Mouse (Mus musculus) heart, embryonic 13.5 days (tissue): ENCODE measurements at regions not wholly inside any gene's neighbourhood (a gene's known extent, or its start where the extent isn't known, plus 50 kb on each side); places are given as distances from the start of the nearest gene placed in this dataset.

Source experiments
- ATAC-seq: fragments of 200-750 bp; cut with Nextera tagmentation; 2 replicates; pipeline ENCODE4 v1.8.0; 2017; ENCODE audit warnings: moderate TSS enrichment; ENCODE audit not compliant: insufficient number of reproducible peaks, low FRiP score, low TSS enrichment; ENCODE audit errors: extremely low read depth
- H3K27ac ChIP-seq: fragments of 300-500 bp; sonication (generic); replicated peaks from 2 replicates; pipeline ENCODE4 v1.5.1; 2015; ENCODE audit warnings: moderate library complexity, mild to moderate bottlenecking, inconsistent platforms
- H3K27me3 ChIP-seq: fragments of 300-500 bp; sonication (generic); replicated peaks from 2 replicates; pipeline ENCODE4 v1.6.1; 2015; ENCODE audit warnings: mild to moderate bottlenecking, inconsistent platforms
- H3K36me3 ChIP-seq: fragments of 300-500 bp; sonication (generic); 2 replicates; pipeline ENCODE4 v1.6.1; 2015; ENCODE audit warnings: mild to moderate bottlenecking, inconsistent platforms
- H3K4me1 ChIP-seq: fragments of 300-500 bp; sonication (generic); 2 replicates; pipeline ENCODE4 v1.6.1; 2015; ENCODE audit warnings: inconsistent platforms
- H3K4me2 ChIP-seq: fragments of 300-500 bp; sonication (generic); 2 replicates; pipeline ENCODE4 v1.6.1; 2015; ENCODE audit warnings: inconsistent platforms, mild to moderate bottlenecking, moderate library complexity
- H3K4me3 ChIP-seq: fragments of 300-500 bp; sonication (generic); 2 replicates; pipeline ENCODE4 v1.5.1; 2015; ENCODE audit warnings: moderate library complexity, mild to moderate bottlenecking, inconsistent platforms
- H3K9ac ChIP-seq: fragments of 300-500 bp; sonication (generic); 2 replicates; pipeline ENCODE4 v1.6.1; 2015; ENCODE audit warnings: inconsistent platforms, mild to moderate bottlenecking, moderate library complexity
- H3K9me3 ChIP-seq: fragments of 300-500 bp; sonication (generic); 2 replicates; pipeline ENCODE4 v1.6.1; 2016; ENCODE audit warnings: inconsistent platforms
- WGBS: fragments of 180-500 bp; shearing (Covaris S2); methylation state at CpG from one replicate; pipeline ENCODE4 v1.1.7; 2015; ENCODE audit warnings: mixed read lengths; 5-methylcytosine and 5-hydroxymethylcytosine counted together

DNA sequence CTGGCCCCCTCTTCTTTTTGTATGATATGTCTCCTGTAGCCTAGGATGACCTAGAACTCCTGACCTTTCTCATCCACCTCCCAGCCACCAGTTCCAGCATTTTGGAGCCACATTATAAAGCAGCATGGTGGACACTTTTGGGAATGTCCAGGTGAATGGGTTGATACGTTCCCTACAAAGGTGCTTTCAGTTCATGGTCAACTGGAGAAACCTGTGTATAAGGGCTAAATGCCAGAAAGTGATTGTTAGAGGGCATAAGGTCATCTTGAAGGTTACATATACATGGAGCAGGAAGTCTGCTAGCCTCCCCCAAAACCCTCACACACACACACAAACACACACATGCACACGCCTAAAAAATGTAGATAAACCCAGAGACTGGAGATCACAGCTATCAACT, 86.1 kb upstream of the Tbx3 start:
- no peak overlapping the region for H3K4me3 ChIP-seq
- WGBS = 72% methylated on average over 2 of the region's 2 CpGs

DNA sequence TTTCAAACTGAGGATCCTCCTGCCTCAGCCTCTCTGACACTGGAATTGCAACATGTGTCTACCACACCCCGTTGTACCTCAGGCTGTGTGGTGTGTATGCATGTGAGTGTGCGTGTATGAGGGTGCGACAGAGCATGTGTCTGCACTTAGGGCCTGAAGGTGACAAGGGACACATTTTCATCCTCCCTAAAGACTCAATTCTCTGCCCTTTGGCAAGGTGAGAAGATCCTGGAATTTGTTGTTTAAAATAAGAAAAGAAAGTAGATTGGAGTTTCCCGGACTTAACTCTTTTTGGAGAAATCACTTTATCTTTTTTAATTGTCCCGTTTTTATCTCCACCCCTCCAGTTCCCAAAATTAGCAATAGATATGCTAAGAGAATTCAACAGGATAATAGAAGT, 85.6 kb upstream of the Tbx3 start:
- Histone ChIP-seq H3K9ac (no peak overlapping the region), H3K4me2 (no peak overlapping the region), H3K4me3 (no peak overlapping the region), H3K27me3 (0 out of 2 replicates have a peak, but pooled peaks cover 3% of the 10 kb centered on the region), H3K9me3 (no peaks in the 10 kb centered on the region), H3K36me3 (no peaks in the 10 kb centered on the region), H3K4me1 (peaks cover 29% of the 10 kb centered on the region), H3K27ac (no peak overlapping the region)
- no peak for ATAC-seq
- 68% methylated on average over 5 of the region's 5 CpGs for WGBS

More for the DNA sequence above, 86.1 kb upstream of the Tbx3 start:
- Histone ChIP-seq H3K27ac (no peak overlapping the region), H3K9ac (no peak overlapping the region), H3K4me2 (no peak overlapping the region), H3K4me1 (peaks cover 32% of the 10 kb centered on the region), H3K9me3 (no peaks in the 10 kb centered on the region), H3K36me3 (no peaks in the 10 kb centered on the region), H3K27me3 (no peaks in the 10 kb centered on the region)
- ATAC-seq = no peak

DNA sequence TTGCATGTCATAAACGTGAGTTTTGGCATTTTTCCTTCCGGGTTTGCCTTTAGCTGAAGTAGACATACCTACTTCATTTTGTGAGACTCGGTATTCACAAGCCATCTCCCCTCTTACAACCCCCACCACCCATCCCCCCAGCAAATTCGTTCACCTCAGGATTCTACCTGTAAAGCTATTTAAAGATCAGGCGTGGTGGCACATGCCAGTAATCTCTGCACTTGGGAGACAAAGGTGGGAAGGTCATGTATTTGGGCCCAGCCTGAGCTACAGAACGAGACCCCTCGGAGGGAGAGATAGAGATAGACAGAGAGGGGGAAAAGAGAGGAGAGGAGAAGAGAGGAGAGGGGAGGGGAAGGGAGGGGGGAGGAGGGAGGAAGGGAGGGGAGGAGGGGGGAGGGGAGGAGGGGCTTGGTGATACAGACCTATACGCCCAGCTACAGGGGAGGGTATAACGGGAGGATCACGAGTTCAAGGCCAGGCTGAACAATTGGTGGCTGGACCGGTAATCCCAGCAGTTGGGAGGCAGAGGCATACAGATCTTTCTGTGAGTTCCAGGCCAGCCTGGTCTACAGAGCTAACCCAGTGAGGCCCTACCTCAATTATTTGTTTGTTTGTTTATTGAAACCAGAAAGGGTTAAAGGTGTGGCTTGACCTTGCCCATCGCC, 83.9 kb upstream of the Tbx3 start:
- H3K9ac ChIP-seq = no peak overlapping the region
- ATAC-seq = no peak
- 66% methylated on average over 12 of the region's 12 CpGs for WGBS
- no peak overlapping the region for H3K27ac ChIP-seq
- H3K27me3 ChIP-seq = peaks cover 4% of the 10 kb centered on the region; the same call in 1 of the 2 replicates
- no peak overlapping the region for H3K4me2 ChIP-seq
- H3K4me3 ChIP-seq = no peak overlapping the region
- peaks cover 22% of the 10 kb centered on the region for H3K4me1 ChIP-seq
- H3K9me3 ChIP-seq = no peaks in the 10 kb centered on the region
- no peaks in the 10 kb centered on the region for H3K36me3 ChIP-seq

DNA sequence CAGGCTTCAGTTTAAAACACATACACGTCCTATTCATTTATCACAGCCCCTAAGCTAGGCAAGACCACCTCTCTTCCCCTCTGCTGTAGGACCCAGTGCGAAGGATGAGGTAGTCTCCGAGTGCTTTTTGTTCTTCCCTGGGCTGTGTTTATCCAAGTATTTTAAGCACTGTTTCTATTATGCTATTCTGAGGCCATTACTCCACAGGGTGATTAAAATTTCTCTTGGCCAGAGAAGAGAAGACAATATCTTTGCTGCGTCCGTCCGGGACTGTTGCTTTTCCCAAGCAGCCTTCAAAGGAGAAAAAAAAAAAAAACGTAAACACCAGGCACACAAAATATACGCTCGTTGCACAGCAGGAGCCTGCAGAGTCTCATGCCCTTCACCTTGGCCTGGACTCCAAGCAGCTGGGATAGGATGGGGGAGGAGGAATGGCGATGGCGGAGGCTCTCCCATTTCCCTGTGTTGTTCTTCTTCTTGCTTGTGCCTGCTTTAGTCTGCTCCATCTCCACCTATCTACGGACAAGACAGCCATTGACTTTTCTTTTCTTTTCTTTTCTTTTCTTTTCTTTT, 83.1 kb upstream of the Tbx3 start:
- H3K4me3 ChIP-seq = no peak overlapping the region
- H3K27me3 ChIP-seq = peaks cover 10% of the 10 kb centered on the region; the same call in 1 of the 2 replicates
- H3K4me1 ChIP-seq = peaks cover 22% of the 10 kb centered on the region
- ATAC-seq = no peak
- H3K27ac ChIP-seq = no peak overlapping the region
- WGBS = 41% methylated on average over 12 of the region's 12 CpGs
- no peaks in the 10 kb centered on the region for H3K9me3 ChIP-seq
- no peak overlapping the region for H3K4me2 ChIP-seq
- H3K36me3 ChIP-seq = no peaks in the 10 kb centered on the region
- no peak overlapping the region for H3K9ac ChIP-seq

DNA sequence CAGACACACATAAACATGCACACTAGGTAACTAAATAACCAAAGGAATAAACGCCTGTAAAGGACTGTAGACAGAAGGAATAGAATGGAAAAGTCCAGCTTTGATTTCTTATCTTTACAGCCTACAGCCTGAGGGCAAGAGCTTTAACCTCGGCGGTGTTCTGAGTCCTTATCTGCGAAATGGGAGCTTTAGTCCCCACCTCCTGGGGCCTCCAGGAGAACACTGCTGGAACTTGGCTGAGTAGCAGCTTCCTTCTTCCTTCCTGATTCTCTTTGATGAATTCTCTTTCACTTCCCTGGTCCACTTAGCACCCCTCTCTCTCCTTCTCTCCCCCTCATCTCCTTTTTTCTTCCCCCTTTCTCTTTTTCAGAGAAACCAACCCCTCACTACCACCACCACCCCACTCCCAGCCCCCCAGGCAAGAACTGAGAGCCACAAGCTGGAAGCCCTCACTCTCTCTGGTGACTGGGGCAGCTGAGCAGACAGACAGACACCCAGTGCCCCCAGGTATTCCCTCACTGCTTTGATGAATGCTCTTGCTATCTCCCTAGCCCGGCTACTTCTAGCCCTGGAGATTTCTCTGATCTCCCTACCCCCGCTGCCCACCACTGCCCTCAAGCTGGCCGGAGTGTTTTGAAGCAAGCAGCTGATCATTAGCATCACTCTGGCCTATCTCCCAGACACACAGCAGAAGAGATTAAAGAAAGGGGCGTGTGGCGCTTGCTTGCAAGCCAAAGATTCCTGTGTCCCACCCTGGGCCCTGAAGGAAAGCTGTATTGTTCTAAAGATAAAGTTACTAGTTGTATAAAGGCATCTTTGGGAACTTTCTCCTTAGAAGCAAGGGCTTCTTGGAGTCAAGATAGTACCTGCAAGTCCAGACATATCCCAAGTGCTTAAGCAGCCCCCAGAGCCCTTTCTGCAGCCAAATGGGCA, 81.9 kb upstream of the Tbx3 start:
- H3K4me3 ChIP-seq = no peak overlapping the region
- H3K27me3 ChIP-seq = peaks cover 10% of the 10 kb centered on the region; the same call in 1 of the 2 replicates
- H3K9ac ChIP-seq = 0 out of 2 replicates have a peak overlapping the region, but pooled peaks have one; percentile 14
- H3K36me3 ChIP-seq = no peaks in the 10 kb centered on the region
- no peak overlapping the region for H3K4me2 ChIP-seq
- no peaks in the 10 kb centered on the region for H3K9me3 ChIP-seq
- ATAC-seq = no peak
- H3K27ac ChIP-seq = no peak overlapping the region
- peaks cover 22% of the 10 kb centered on the region for H3K4me1 ChIP-seq
- WGBS = 9% methylated on average over 9 of the region's 9 CpGs

DNA sequence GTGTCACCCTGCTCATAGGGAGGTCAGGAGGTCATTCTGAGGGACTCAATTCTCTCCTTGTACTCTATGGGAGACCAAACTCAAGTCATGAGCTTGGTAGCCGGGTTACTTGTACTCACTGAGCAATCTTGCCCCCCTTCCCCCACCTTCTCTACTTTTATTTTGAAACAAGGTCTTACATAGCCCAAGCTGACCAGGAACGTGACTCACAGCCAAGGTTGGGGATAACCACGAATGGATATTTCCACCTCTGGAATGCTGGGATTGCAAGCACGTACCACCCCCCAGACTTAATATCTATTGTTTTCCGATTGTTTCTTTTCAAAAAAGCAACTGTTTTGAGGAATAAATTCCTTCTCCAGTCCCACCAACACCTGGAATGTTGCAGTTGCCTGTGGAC, 79.2 kb upstream of the Tbx3 start:
- H3K4me2 ChIP-seq = no peak overlapping the region

DNA sequence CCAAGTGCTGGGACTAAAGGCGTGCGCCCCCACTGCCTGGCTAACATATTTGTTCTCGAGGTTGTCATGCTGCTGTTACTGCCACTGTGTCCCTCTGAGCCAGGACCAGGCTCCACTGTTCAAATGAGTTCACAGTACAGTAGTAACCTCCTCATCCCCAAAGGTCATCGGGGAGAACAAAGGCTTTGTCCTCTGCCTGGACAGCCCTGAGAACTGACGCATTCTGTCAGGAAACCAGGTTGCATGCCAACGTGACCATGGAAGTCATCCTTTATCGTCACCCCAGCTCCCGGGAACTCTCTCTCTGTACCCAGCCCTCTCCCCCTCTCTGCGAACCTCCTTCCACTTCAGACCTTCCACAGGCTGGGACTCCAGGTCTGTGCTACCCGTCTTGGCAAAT, 77.6 kb upstream of the Tbx3 start:
- H3K4me3 ChIP-seq = no peak overlapping the region
- peaks cover 11% of the 10 kb centered on the region; the same call in 1 of the 2 replicates for H3K27me3 ChIP-seq
- no peak overlapping the region for H3K4me2 ChIP-seq
- no peak overlapping the region for H3K27ac ChIP-seq
- no peak overlapping the region for H3K9ac ChIP-seq
- 72% methylated on average over 10 of the region's 10 CpGs for WGBS
- H3K4me1 ChIP-seq = peaks cover 13% of the 10 kb centered on the region
- no peaks in the 10 kb centered on the region for H3K9me3 ChIP-seq
- H3K36me3 ChIP-seq = no peaks in the 10 kb centered on the region
- ATAC-seq = no peak

More for the DNA sequence above, 79.2 kb upstream of the Tbx3 start:
- H3K4me3 ChIP-seq = no peak overlapping the region
- peaks cover 22% of the 10 kb centered on the region for H3K4me1 ChIP-seq
- H3K9ac ChIP-seq = no peak overlapping the region
- no peaks in the 10 kb centered on the region for H3K9me3 ChIP-seq
- H3K36me3 ChIP-seq = no peaks in the 10 kb centered on the region
- no peak for ATAC-seq
- 75% methylated on average over 5 of the region's 5 CpGs for WGBS
- H3K27ac ChIP-seq = no peak overlapping the region
- H3K27me3 ChIP-seq = peaks cover 10% of the 10 kb centered on the region; the same call in 1 of the 2 replicates

DNA sequence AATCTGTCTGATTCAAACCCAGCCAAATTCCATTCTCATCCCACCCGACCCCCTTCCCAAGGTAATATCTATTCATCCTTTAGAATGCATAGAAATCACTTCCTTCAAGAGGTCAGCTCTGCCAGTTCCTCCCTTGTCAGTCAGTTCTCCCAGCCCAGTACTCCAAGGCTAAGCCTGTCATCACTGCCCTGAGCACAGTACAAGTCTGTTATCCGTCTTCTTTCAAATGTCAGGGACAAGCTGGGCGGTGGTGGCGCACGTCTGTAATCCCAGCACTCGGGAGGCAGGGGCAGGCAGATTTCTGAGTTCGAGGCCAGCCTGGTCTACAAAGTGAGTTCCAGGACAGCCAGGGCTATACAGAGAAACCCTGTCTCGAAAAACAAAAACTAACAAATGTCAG, 75.9 kb upstream of the Tbx3 start:
- no peak overlapping the region for H3K27ac ChIP-seq
- no peak for ATAC-seq
- H3K4me2 ChIP-seq = no peak overlapping the region
- no peaks in the 10 kb centered on the region for H3K36me3 ChIP-seq
- no peaks in the 10 kb centered on the region for H3K4me1 ChIP-seq
- no peak overlapping the region for H3K4me3 ChIP-seq
- H3K9ac ChIP-seq = no peak overlapping the region
- H3K27me3 ChIP-seq = peaks cover 24% of the 10 kb centered on the region
- WGBS = 60% methylated on average over 8 of the region's 8 CpGs
- H3K9me3 ChIP-seq = no peaks in the 10 kb centered on the region

DNA sequence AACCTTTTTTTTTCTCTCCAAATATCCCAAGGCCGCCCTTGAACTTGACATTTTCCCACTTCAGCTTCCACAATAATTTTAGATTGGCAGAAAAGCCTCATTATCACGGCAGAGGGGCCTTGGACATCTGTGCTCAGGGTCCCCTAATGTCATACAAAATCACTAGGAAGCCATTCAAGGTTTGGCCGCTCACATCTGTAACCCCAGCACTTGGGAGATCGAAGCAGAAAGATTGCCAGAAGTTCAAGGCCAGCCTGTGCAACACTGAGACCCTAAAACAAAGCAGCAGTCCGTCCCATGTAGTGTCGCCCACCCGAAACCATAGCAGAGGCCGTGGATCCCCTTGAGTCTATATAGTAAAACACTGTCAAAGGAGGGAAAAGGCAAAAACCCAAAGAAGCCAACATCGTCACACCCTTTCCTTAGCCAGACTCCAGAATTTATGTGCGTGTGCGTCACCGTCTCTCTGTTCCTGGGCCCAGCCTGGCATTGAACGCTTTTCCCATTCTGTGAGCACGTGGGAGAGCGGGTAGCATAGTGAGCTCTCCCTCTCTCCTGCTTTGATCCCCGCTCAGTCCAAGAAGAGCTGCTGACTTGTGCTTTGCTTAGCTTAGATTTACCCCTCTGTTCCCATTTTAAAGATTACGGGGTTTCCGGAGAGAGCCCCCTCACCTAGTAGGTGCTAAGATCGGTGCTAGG, 74.0 kb upstream of the Tbx3 start:
- no peak overlapping the region for H3K4me3 ChIP-seq
- no peaks in the 10 kb centered on the region for H3K9me3 ChIP-seq
- H3K4me2 ChIP-seq = no peak overlapping the region
- no peaks in the 10 kb centered on the region for H3K36me3 ChIP-seq
- no peaks in the 10 kb centered on the region for H3K4me1 ChIP-seq
- no peak overlapping the region for H3K9ac ChIP-seq
- WGBS = 87% methylated on average over 19 of the region's 19 CpGs
- H3K27me3 ChIP-seq = peaks cover 23% of the 10 kb centered on the region
- ATAC-seq = no peak
- no peak overlapping the region for H3K27ac ChIP-seq

DNA sequence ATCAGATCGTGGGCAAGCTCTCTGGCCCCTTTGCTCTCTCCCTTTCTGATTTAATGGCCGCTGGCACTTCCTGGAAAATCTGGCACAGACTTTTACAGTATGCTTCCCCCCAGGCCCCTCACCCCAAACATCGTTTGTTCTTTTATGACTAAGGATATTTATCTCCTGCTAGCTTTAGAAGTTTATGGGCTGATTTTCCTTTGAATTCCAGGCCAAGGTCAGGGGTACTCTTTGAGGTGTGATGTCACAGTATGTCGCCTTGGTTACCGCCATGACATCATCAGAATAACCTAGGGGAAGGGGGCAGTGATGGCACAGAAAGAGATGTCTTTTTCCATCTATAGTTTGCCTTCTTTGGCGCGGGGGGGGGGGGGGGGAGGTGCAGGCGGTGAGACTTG, 73.5 kb upstream of the Tbx3 start:
- no peaks in the 10 kb centered on the region for H3K4me1 ChIP-seq
- H3K4me3 ChIP-seq = no peak overlapping the region
- no peaks in the 10 kb centered on the region for H3K36me3 ChIP-seq
- H3K9me3 ChIP-seq = no peaks in the 10 kb centered on the region
- H3K9ac ChIP-seq = no peak overlapping the region
- H3K4me2 ChIP-seq = no peak overlapping the region
- no peak for ATAC-seq
- WGBS = 75% methylated on average over 8 of the region's 8 CpGs
- peaks cover 17% of the 10 kb centered on the region for H3K27me3 ChIP-seq
- no peak overlapping the region for H3K27ac ChIP-seq

DNA sequence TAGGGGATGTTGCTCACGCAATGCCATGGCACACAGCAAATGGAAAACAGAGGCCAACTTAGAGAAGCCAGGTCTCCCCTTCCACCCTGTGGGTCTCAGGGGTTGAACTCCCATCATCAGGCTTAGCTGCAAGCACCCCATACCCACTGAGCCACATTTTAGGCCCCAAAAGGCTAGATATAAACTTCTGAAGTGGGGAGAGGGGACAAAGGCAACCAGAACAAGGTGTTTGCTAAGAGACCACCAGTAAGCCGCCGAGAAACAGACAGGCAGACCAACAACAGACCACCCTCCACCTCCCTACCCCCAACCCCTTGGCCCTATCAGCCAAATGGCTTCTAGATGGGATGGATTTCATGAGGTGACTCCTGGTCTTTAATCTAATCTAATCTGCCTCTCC, 72.9 kb upstream of the Tbx3 start:
- no peak overlapping the region for H3K27ac ChIP-seq
- WGBS = 71% methylated on average over 3 of the region's 3 CpGs
- H3K36me3 ChIP-seq = no peaks in the 10 kb centered on the region
- H3K4me1 ChIP-seq = no peaks in the 10 kb centered on the region
- H3K27me3 ChIP-seq = peaks cover 16% of the 10 kb centered on the region
- no peak overlapping the region for H3K4me3 ChIP-seq
- no peak overlapping the region for H3K4me2 ChIP-seq
- no peaks in the 10 kb centered on the region for H3K9me3 ChIP-seq
- ATAC-seq = no peak
- no peak overlapping the region for H3K9ac ChIP-seq
